Mouse (Mus musculus): ENCODE data around the gene Gm3402.
"Not testable (repeated sequence)": the region's sequence is repeated elsewhere in the genome, so short reads cannot be mapped to it uniquely, and the experiment has no call there.

Gene Gm3402

GRCm38 (mm10) chr5:146513823-146514222 is at the start of gene Gm3402:
Gene Gm3402, plus strand, starts transcription at chr5:146514123.
- DNase-seq (ENCODE audit: low read depth, low spot score), result not testable (repeated sequence)

- no peak for DNase-seq (ENCODE audit: low read depth, low spot score)
Observed at GRCm38 (mm10) chr5:146466663-146467062, 47.3 kb upstream of the Gm3402 start.

- DNase-seq (ENCODE audit: low read depth, low spot score), result no peak
Observed at GRCm38 (mm10) chr5:146468311-146468710, 45.6 kb upstream of the Gm3402 start.

- no peak for DNase-seq (ENCODE audit: low read depth, low spot score)
Observed at GRCm38 (mm10) chr5:146470821-146471220, 43.1 kb upstream of the Gm3402 start.

- DNase-seq (ENCODE audit: low read depth, low spot score), result no peak
Observed at GRCm38 (mm10) chr5:146471311-146471710, 42.6 kb upstream of the Gm3402 start.

GRCm38 (mm10) chr5:146471821-146472220 is 42.1 kb upstream of the Gm3402 start:
- no peak for DNase-seq (ENCODE audit: low read depth, low spot score)

GRCm38 (mm10) chr5:146479564-146479963 is 34.4 kb upstream of the Gm3402 start:
- DNase-seq (ENCODE audit: low read depth, low spot score), result not testable (repeated sequence)

- DNase-seq (ENCODE audit: low read depth, low spot score), result not testable (repeated sequence)
Observed at GRCm38 (mm10) chr5:146481665-146482064, 32.3 kb upstream of the Gm3402 start, which contains the start of gene Gm6408. Gene Gm6408, plus strand, starts transcription at chr5:146481965.

- not testable (repeated sequence) for DNase-seq (ENCODE audit: low read depth, low spot score)
Observed at GRCm38 (mm10) chr5:146488959-146489358, 25.0 kb upstream of the Gm3402 start.

- not testable (repeated sequence) for DNase-seq (ENCODE audit: low read depth, low spot score)
Observed at GRCm38 (mm10) chr5:146491063-146491462, 22.9 kb upstream of the Gm3402 start, which contains the start of gene Gm6370. Gene Gm6370, plus strand, starts transcription at chr5:146491363.

- not testable (repeated sequence) for DNase-seq (ENCODE audit: low read depth, low spot score)
Observed at GRCm38 (mm10) chr5:146502099-146502498, 11.8 kb upstream of the Gm3402 start, which contains the start of gene 4930449I24Rik. Gene 4930449I24Rik, plus strand, starts transcription at chr5:146502399.

- DNase-seq (ENCODE audit: low read depth, low spot score), result not testable (repeated sequence)
Observed at GRCm38 (mm10) chr5:146525501-146525900, 11.6 kb downstream of the Gm3402 start, which contains the start of gene Gm3404. Gene Gm3404, plus strand, starts transcription at chr5:146525801.

GRCm38 (mm10) chr5:146537347-146537746 is 23.4 kb downstream of the Gm3402 start, which contains the start of gene Gm3409:
Gene Gm3409, plus strand, starts transcription at chr5:146537647.
- DNase-seq (ENCODE audit: low read depth, low spot score), result not testable (repeated sequence)

GRCm38 (mm10) chr5:146555836-146556235 is 41.9 kb downstream of the Gm3402 start, which contains the start of gene Gm3415:
Gene Gm3415, plus strand, starts transcription at chr5:146556136.
- DNase-seq (ENCODE audit: low read depth, low spot score), result not testable (repeated sequence)

- DNase-seq (ENCODE audit: low read depth, low spot score), result no peak
Observed at GRCm38 (mm10) chr5:146564259-146564658, 50.3 kb downstream of the Gm3402 start.
